Mouse (Mus musculus): ENCODE results near the gene Mast3. TPM values are rescaled to one million over a fixed set of nuclear protein-coding genes. Genes with fewer than 3 reads are reported as not detected.

Gene Mast3
- polyA plus RNA-seq, 1 experiment from 2014 or later = 9.4 TPM

GRCm38 (mm10) chr8:70762118-70762517 is 42.7 kb downstream of the Mast3 start:
- H3K36me3 ChIP-seq (ENCODE audit: control insufficient read depth, insufficient read depth, low read length) = peaks cover 16% of the 10 kb centered on the region
- 79% methylated on average over 1 of the region's 1 CpGs for WGBS
- no peak overlapping the region for H3K4me2 ChIP-seq (ENCODE audit: low read length)
- peaks cover 16 to 35% of the 10 kb centered on the region in 2 experiments for H3K4me1 ChIP-seq (ENCODE audit: control insufficient read depth in 2 of 2, insufficient read depth in 2 of 2, low read length in 2 of 2)
- H3K27me3 ChIP-seq (ENCODE audit: control insufficient read depth, insufficient read depth, low read length) = no peaks in the 10 kb centered on the region
- H3K9me3 ChIP-seq (ENCODE audit: control insufficient read depth, low read length) = no peaks in the 10 kb centered on the region
- no peak overlapping the region for H3K9ac ChIP-seq (ENCODE audit: low read length)
- no peak overlapping the region for H3K27ac ChIP-seq (replicated peaks in 1 of 2; ENCODE audit: control insufficient read depth in 1 of 2, insufficient read depth in 1 of 2, low read depth in 2 of 2, low read length in 2 of 2)
- no peak overlapping the region for H3K4me3 ChIP-seq (ENCODE audit: control insufficient read depth in 1 of 2, insufficient read depth in 1 of 2, low read depth in 1 of 2, low read length in 2 of 2)
- ATAC-seq (ENCODE audit: insufficient number of reproducible peaks, insufficient read depth, low FRiP score, low read depth) = no peak

GRCm38 (mm10) chr8:70760775-70761406 is 44.0 kb downstream of the Mast3 start, which contains the start of gene Mpv17l2:
Gene Mpv17l2 (minus strand): TSS chr8:70760946.
- peaks cover 8 to 23% of the 10 kb centered on the region in 2 experiments for H3K4me1 ChIP-seq (ENCODE audit: control insufficient read depth in 2 of 2, insufficient read depth in 2 of 2, low read length in 2 of 2)
- H3K36me3 ChIP-seq (ENCODE audit: control insufficient read depth, insufficient read depth, low read length) = peaks cover 28% of the 10 kb centered on the region
- peak within 1 kb of the TSS; percentile 93 for H3K9ac ChIP-seq (ENCODE audit: low read length)
- H3K9me3 ChIP-seq (ENCODE audit: control insufficient read depth, low read length) = no peaks in the 10 kb centered on the region
- peak; percentile 95 for ATAC-seq (ENCODE audit: insufficient number of reproducible peaks, insufficient read depth, low FRiP score, low read depth)
- no peaks in the 10 kb centered on the region for H3K27me3 ChIP-seq (ENCODE audit: control insufficient read depth, insufficient read depth, low read length)
- peak within 1 kb of the TSS; percentile 99 for H3K4me2 ChIP-seq (ENCODE audit: low read length)
- peak within 1 kb of the TSS; percentile 63 to 80 for H3K4me3 ChIP-seq (ENCODE audit: control insufficient read depth in 1 of 2, insufficient read depth in 1 of 2, low read depth in 1 of 2, low read length in 2 of 2)
- peak within 1 kb of the TSS; percentile 78 to 85 for H3K27ac ChIP-seq (replicated peaks in 1 of 2; ENCODE audit: control insufficient read depth in 1 of 2, insufficient read depth in 1 of 2, low read depth in 2 of 2, low read length in 2 of 2)
- under 1% methylated on average over 55 of the region's 55 CpGs for WGBS

DNA sequence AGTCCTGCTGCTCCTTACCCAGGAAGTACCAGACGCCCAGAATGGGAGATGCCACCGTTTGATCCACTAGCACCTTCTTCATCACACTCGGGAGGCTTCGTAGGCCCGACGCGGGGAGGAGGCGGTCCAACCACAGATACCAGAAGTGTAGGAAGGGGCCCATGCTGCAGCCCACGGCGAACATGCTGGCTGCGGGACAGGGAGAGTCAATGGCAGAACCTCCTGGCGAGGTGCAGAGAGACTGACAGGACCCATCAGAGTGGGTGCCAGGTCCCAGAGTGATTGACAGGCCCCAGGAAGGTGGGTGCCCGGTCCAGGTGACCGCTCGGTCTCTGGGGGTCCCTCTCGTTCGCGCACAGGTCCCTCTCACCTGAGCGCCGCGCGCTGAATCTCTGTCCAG is 44.5 kb downstream of the Mast3 start:
- no peaks in the 10 kb centered on the region for H3K27me3 ChIP-seq (ENCODE audit: control insufficient read depth, insufficient read depth, low read length)
- H3K4me1 ChIP-seq (ENCODE audit: control insufficient read depth in 2 of 2, insufficient read depth in 2 of 2, low read length in 2 of 2) = peaks cover 5 to 21% of the 10 kb centered on the region in 2 experiments
- peak overlapping the region; percentile 12 to 66; a peak in 3 of 4 replicates for H3K27ac ChIP-seq (replicated peaks in 1 of 2; ENCODE audit: control insufficient read depth in 1 of 2, insufficient read depth in 1 of 2, low read depth in 2 of 2, low read length in 2 of 2)
- no peaks in the 10 kb centered on the region for H3K9me3 ChIP-seq (ENCODE audit: control insufficient read depth, low read length)
- H3K4me2 ChIP-seq (ENCODE audit: low read length) = peak overlapping the region; percentile 99
- 2% methylated on average over 22 of the region's 22 CpGs for WGBS
- ATAC-seq (ENCODE audit: insufficient number of reproducible peaks, insufficient read depth, low FRiP score, low read depth) = no peak; the same call in 1 of the 2 replicates
- H3K9ac ChIP-seq (ENCODE audit: low read length) = peak overlapping the region; percentile 93
- peaks cover 29% of the 10 kb centered on the region for H3K36me3 ChIP-seq (ENCODE audit: control insufficient read depth, insufficient read depth, low read length)
- peak overlapping the region; percentile 63 to 80 for H3K4me3 ChIP-seq (ENCODE audit: control insufficient read depth in 1 of 2, insufficient read depth in 1 of 2, low read depth in 1 of 2, low read length in 2 of 2)

DNA sequence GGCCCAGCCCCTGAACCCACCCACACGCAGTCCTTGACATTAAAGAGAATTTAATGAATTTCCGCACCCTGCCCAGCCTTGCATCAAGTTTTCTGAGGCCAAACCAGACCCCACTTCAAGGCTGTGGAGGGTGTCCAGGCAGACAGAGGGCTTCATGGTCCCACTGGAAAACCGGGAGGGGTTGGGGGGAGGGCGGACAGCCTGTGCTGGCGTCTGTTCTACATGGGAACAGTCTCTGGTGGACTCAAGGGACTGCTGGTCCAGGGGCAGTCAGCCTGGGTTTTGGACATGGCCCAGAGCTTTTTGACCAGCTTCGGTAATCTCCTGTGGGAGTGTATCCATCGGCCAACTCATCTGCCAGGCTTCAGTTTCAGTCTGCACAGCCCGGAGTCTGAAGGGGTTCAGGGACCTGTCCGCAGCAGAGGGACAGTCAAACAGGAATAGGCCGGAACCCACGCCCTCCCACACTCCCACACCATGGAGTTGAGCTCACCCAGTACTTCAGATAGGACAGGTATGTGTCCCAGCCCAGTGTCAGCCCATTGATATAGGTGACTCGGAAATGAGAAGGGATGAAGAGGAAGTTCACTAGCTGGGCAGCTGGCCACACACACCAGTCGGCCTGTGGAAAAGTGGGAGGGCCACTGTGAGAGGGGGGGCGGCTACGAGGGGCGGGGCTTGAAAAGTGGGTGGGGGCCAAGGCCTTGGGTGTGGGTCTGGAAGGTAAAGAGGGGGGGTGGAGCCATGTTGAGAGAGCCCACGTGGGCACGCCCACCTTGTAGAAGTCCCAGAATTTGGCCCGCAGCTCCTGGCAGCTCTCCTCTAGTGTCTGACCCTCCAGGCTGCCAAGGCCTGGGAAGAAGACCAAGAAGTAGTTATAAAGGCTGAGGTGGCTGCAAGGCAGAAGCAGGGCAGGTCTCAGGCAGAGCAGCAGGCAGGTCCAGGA is 46.0 kb downstream of the Mast3 start:
- no peaks in the 10 kb centered on the region for H3K9me3 ChIP-seq (ENCODE audit: control insufficient read depth, low read length)
- no peak overlapping the region for H3K27ac ChIP-seq (replicated peaks in 1 of 2; ENCODE audit: control insufficient read depth in 1 of 2, insufficient read depth in 1 of 2, low read depth in 2 of 2, low read length in 2 of 2)
- no peak overlapping the region for H3K4me3 ChIP-seq (ENCODE audit: control insufficient read depth in 1 of 2, insufficient read depth in 1 of 2, low read depth in 1 of 2, low read length in 2 of 2)
- peaks cover 29% of the 10 kb centered on the region for H3K36me3 ChIP-seq (ENCODE audit: control insufficient read depth, insufficient read depth, low read length)
- no peak for ATAC-seq (ENCODE audit: insufficient number of reproducible peaks, insufficient read depth, low FRiP score, low read depth)
- no peak overlapping the region for H3K4me2 ChIP-seq (ENCODE audit: low read length)
- H3K9ac ChIP-seq (ENCODE audit: low read length) = peak overlapping the region; percentile 93; the same call in 1 of the 2 replicates
- peaks cover 9 to 30% of the 10 kb centered on the region in 2 experiments for H3K4me1 ChIP-seq (ENCODE audit: control insufficient read depth in 2 of 2, insufficient read depth in 2 of 2, low read length in 2 of 2)
- WGBS = 64% methylated on average over 19 of the region's 19 CpGs
- no peaks in the 10 kb centered on the region for H3K27me3 ChIP-seq (ENCODE audit: control insufficient read depth, insufficient read depth, low read length)

GRCm38 (mm10) chr8:70758308-70758615 is 46.6 kb downstream of the Mast3 start:
- Histone ChIP-seq H3K36me3 (ENCODE audit: control insufficient read depth, insufficient read depth, low read length) (peaks cover 29% of the 10 kb centered on the region), H3K9me3 (ENCODE audit: control insufficient read depth, low read length) (no peaks in the 10 kb centered on the region), H3K27ac (replicated peaks in 1 of 2; ENCODE audit: control insufficient read depth in 1 of 2, insufficient read depth in 1 of 2, low read depth in 2 of 2, low read length in 2 of 2) (no peak overlapping the region), H3K27me3 (ENCODE audit: control insufficient read depth, insufficient read depth, low read length) (no peaks in the 10 kb centered on the region), H3K4me3 (ENCODE audit: control insufficient read depth in 1 of 2, insufficient read depth in 1 of 2, low read depth in 1 of 2, low read length in 2 of 2) (no peak overlapping the region), H3K4me1 (ENCODE audit: control insufficient read depth in 2 of 2, insufficient read depth in 2 of 2, low read length in 2 of 2) (peaks cover 14 to 36% of the 10 kb centered on the region in 2 experiments), H3K9ac (ENCODE audit: low read length) (no peak overlapping the region), H3K4me2 (ENCODE audit: low read length) (no peak overlapping the region)
- WGBS = 90% methylated on average over 7 of the region's 7 CpGs
- ATAC-seq (ENCODE audit: insufficient number of reproducible peaks, insufficient read depth, low FRiP score, low read depth) = no peak

DNA sequence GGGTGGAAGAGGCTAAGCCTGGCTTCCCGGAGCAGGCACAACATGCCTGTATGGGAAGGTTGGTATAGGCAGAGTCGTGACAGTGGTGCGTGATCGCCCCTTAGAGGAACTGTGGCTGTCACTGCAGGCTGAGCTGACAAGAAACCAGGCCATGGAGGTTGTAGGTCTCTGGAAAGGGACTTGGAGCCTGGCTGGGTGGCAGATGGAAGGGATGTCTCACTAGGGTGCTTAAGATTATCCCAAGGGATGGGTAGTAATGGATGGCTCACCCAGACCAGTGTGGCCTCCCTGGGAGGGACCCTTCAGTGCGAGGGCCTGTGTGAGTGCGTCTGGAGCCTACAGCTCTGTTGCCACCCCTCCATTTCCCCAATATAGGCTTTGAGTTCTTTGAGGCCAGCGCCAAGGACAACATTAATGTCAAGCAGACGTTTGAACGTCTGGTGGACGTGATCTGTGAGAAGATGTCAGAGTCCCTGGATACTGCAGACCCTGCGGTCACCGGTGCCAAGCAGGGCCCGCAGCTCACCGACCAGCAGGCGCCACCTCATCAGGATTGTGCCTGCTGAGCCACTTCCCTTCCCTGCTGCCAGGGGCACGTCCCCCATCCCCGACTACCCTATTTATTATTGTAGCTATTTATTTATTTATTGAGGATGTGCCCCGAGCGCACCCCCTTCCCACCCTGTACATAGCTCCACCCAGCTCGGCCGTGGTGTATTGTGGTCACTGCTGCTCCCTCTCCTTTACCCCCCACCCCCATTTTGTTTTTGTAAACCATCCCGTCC is 47.1 kb downstream of the Mast3 start:
- H3K27ac ChIP-seq (replicated peaks in 1 of 2; ENCODE audit: control insufficient read depth in 1 of 2, insufficient read depth in 1 of 2, low read depth in 2 of 2, low read length in 2 of 2) = no peak overlapping the region
- H3K4me2 ChIP-seq (ENCODE audit: low read length) = no peak overlapping the region
- no peaks in the 10 kb centered on the region for H3K27me3 ChIP-seq (ENCODE audit: control insufficient read depth, insufficient read depth, low read length)
- H3K4me1 ChIP-seq (ENCODE audit: control insufficient read depth in 2 of 2, insufficient read depth in 2 of 2, low read length in 2 of 2) = peaks cover 19 to 42% of the 10 kb centered on the region in 2 experiments
- H3K4me3 ChIP-seq (ENCODE audit: control insufficient read depth in 1 of 2, insufficient read depth in 1 of 2, low read depth in 1 of 2, low read length in 2 of 2) = no peak overlapping the region
- no peaks in the 10 kb centered on the region for H3K9me3 ChIP-seq (ENCODE audit: control insufficient read depth, low read length)
- peaks cover 29% of the 10 kb centered on the region for H3K36me3 ChIP-seq (ENCODE audit: control insufficient read depth, insufficient read depth, low read length)
- no peak overlapping the region for H3K9ac ChIP-seq (ENCODE audit: low read length)
- 75% methylated on average over 22 of the region's 22 CpGs for WGBS
- ATAC-seq (ENCODE audit: insufficient number of reproducible peaks, insufficient read depth, low FRiP score, low read depth) = no peak

- Histone ChIP-seq H3K9me3 (ENCODE audit: control insufficient read depth, low read length) (no peaks in the 10 kb centered on the region), H3K27ac (replicated peaks in 1 of 2; ENCODE audit: control insufficient read depth in 1 of 2, insufficient read depth in 1 of 2, low read depth in 2 of 2, low read length in 2 of 2) (no peak overlapping the region), H3K4me1 (ENCODE audit: control insufficient read depth in 2 of 2, insufficient read depth in 2 of 2, low read length in 2 of 2) (peaks cover 20 to 44% of the 10 kb centered on the region in 2 experiments), H3K9ac (ENCODE audit: low read length) (no peak overlapping the region), H3K36me3 (ENCODE audit: control insufficient read depth, insufficient read depth, low read length) (peaks cover 29% of the 10 kb centered on the region), H3K4me3 (ENCODE audit: control insufficient read depth in 1 of 2, insufficient read depth in 1 of 2, low read depth in 1 of 2, low read length in 2 of 2) (no peak overlapping the region), H3K4me2 (ENCODE audit: low read length) (no peak overlapping the region), H3K27me3 (ENCODE audit: control insufficient read depth, insufficient read depth, low read length) (no peaks in the 10 kb centered on the region)
- WGBS = 92% methylated on average over 6 of the region's 6 CpGs
- no peak for ATAC-seq (ENCODE audit: insufficient number of reproducible peaks, insufficient read depth, low FRiP score, low read depth)
These were observed 48.3 kb downstream of the Mast3 start for GRCm38 (mm10) chr8:70756476-70757040.
